Mouse (Mus musculus) naive thymus-derived CD4-positive, alpha-beta T cell, adult 2 months (primary cell): Measurements from ENCODE around the gene Dock4.

Experiments
- DNase-seq: peaks from one replicate; pipeline ENCODE4 v3.0.0-alpha.2; 2011; ENCODE audit warnings: low read depth

Gene Dock4

DNA sequence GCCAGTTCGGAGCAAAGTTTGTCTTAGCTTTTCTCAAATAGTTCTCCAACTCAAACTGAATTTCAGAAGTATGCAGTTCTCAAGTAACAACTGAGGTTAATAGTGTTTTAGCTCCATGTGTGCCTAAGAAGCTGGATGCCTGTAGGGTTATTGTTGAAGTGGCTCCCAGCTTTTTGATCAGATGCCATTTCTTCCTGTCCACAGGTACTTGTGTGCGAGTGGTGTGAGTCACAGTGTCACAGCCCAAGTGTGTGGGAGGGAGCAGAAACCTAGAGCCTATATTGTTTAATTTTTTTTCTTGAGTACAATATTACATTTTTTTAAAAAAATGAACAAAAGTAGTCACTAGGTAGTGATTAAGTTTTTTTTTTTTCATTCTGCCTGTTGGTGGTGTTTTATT, 313.5 kb downstream of the Dock4 start:
- DNase-seq: no peak

- DNase-seq: no peak
Measured at GRCm38 (mm10) chr12:40767258-40767816, 321.6 kb downstream of the Dock4 start.

- DNase-seq: no peak
Measured at GRCm38 (mm10) chr12:40773091-40773490, 327.3 kb downstream of the Dock4 start.

DNA sequence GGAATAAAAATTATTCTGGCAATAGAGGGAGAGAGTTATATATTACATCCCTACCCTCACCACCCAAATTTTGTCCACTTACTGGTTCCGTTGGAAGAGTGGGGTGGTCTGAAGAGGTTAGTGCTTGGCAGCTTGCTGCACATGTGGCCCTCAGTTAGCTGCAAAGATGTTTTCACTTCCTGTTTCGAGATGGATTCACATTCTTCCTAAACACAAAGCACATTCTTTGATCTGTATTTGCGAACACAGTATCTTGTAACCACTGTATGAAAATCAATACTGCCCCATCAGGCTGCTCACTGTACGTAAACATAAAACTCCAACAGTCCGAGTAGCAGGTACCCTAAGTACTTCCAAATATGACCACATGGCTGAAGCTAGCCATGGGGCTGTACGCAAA, 335.8 kb downstream of the Dock4 start:
- DNase-seq: no peak

- no peak for DNase-seq
Measured at GRCm38 (mm10) chr12:40788621-40789111, 342.9 kb downstream of the Dock4 start.

DNA sequence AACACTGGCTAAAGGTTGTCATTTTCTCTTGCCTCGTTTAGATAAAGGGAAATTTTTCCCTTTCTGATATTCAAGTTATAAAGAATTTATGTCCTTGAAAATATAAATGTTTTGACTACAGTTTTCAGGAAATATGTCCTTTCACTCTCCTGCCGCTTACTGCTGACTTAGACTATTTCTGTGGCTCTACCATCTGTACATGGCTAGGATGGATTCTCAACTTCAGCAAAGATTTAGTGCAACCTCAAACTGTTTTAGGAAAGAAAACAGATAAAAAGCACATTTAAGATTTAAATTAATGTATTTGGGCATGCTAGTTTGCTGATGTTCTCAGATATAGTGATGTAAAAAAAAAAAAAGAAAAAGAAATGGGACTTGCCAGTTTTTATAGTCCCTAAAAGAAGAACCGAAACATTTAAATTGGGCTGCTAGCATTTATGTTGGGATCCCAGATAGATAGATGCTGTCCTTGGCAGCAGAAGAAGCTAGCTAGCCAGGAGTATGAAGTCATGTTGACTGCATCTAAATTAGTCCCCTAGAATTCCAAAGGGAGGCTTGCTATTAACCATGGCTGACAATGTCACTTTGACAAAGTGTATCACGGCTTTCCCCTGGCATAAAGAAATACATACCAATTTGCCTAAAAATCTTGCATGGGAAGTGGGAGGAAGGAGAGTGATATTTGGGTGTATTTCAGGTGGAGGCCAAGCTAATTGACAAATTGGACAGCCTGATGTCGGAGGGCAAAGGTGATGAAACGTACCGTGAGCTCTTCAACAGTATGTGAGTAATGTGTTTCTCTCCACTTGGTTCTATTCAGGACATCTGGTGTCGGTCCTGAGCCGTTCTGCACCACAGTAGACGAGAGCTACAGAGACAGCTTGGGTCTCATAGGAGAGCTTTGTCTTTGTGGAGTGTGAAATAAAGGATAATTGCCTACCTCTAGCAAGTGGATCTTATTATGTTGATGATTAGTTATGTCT, 343.9 kb downstream of the Dock4 start:
- no peak for DNase-seq

DNA sequence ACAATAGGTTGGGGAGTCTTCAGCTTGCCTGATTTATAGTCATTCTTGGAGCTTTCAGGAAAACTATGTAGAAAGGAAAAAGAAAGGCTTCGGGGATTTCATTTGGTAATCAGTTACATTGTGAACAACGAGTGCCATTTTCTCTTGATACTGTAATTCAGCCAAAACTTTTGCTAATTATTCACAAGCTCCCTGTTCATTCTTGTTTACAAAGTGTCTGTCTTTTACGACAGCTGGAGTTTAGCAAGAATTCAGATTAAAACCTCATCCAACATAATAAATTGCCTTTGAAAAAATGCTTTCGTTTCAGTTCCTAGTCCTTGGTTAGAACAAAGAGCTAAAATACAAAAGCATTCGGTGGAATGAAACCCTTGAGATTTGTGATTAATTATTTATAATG, 345.5 kb downstream of the Dock4 start:
- DNase-seq: no peak

- no peak for DNase-seq
Measured at GRCm38 (mm10) chr12:40792184-40792650, 346.5 kb downstream of the Dock4 start.

- no peak for DNase-seq
Measured at GRCm38 (mm10) chr12:40794066-40794465, 348.3 kb downstream of the Dock4 start.

DNA sequence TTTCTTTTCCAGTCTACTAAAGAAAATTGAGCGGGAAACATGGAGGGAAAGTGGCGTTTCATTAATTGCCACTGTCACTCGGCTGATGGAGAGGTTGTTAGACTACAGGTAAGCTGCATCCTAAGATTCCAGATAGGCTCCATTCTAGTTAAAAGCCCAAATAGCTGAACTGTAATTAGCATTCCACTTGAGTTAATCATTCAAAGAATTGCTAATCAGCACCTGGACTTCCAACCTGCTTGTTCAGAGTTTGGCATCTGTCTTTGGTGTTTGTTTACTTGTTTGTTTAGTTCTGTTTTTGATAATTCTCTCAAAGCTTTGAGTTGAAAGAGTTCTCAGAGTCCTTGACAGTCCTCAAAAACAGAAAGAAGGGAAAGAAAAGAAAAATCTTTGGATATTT, 349.0 kb downstream of the Dock4 start:
- no peak for DNase-seq

- no peak for DNase-seq
Measured at GRCm38 (mm10) chr12:40795768-40796167, 350.0 kb downstream of the Dock4 start.

- no peak for DNase-seq
Measured at GRCm38 (mm10) chr12:40796813-40797491, 351.2 kb downstream of the Dock4 start.

GRCm38 (mm10) chr12:40797561-40798343, 352.0 kb downstream of the Dock4 start:
- DNase-seq: no peak

DNA sequence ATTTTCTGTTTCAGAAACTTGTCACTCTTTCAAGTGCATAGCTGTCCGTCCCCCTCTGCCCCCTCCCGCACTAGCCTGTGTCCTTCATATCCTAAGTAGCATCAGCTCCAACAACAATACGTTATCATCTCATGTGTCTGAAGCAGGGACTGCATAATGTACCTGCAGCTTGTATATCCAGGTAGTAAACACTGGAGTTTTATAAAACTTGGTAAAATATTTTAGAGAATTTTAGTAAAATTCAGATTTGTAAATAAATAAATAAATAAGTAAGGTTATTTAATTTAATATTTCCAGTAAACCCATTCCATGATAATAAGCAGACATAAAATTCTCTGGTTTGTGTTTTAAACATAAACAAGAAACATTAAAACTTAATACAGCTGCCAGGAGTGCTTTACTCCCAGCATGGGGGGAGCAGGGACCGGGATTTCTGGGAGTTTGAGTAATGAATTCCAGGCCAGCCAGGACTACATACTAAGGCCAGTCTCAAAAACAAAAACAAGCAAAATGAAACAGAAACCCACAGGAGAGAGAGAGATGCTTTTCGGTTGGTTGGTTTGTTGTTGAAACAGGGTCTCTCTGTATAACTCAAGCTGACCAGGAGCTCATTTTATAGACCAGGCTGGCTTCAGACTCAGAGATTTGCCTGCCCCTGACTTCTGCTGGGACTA, 352.7 kb downstream of the Dock4 start:
- no peak for DNase-seq

- DNase-seq: no peak
Measured at GRCm38 (mm10) chr12:40801456-40801855, 355.7 kb downstream of the Dock4 start.

DNA sequence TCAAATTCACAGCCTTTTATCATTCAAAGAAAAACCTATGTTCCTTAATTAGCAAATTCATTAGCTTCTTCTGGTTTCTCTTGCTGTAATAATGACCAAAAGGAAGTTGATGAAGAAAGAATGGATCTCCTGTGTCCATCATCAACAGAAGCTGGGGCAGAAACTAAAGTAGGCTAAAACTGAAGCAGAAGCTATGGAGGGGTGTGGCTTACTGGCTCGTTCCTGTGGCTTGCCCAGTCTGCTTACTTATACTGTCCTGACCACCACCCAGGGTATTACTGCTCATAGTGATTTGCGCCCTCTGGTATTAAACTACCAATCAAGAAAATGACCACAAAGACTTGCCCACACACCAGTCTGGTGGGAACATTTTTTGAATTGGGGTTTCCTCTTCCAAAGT, 359.5 kb downstream of the Dock4 start:
- no peak for DNase-seq

DNA sequence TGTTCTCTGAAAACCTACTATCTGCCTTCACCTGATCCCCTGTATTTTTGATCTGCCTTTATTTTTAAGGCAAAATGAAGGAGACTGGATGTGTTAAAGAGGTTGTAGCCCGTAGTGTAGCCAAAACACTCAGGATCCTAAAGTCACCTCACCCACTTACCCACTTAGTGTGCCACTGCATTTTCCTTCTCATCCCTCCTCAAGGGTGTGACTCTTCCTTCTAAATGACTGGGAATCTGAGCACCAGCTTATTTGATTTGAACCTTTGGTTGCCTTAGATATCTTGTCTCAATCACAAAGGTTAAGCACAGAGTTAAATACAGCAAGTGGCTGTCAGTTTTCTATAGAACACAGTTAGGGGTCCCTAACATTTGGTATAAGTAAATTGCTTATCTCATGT, 362.2 kb downstream of the Dock4 start:
- DNase-seq: no peak

GRCm38 (mm10) chr12:40813474-40813873, 367.7 kb downstream of the Dock4 start:
- DNase-seq: no peak

- no peak for DNase-seq
Measured at GRCm38 (mm10) chr12:40814659-40815363, 369.1 kb downstream of the Dock4 start.

- no peak for DNase-seq
Measured at GRCm38 (mm10) chr12:40818046-40818708, 372.4 kb downstream of the Dock4 start.
